Mouse (Mus musculus): ENCODE data around the gene Scn3b.

Scn3b gene

DNA sequence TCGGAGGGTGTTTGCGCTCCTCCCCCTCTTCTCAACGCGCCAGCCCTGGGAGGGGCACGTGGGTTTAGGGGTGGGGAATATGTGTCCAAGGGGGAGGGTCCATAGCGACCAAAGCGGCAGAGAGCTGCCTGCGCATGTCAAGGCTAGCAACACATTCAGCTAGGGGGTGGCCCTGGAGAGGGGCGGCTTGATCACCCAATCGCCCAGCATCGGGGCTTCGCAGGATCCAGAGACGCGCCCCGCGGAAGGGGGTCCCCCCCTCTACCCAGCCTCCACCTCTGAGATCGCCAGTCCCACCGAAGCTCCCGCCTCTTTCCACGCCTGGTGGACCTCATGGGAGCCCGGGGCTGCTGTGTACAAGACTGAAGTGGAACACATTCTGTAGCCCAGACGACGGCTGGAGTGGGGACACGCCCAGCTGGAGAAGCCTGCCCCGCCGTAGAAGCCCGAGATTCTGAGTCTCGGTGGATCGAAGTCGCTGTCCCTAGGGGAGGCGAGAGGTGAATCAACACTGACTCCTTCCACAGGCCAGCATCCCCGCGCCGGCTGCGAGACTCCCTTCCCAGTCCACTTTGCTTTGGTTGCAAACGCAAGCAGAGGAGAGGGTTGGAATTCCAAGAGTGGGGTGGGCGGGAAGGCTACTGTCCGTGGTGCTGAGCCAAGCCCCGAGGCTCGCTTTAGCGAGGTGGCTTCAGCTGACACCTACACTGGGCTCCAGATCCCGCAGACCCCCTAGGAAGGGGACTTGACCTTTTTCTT, at the start of gene Scn3b:
Gene Scn3b, plus strand, starts transcription at position 115 of the 759 bp plus-strand sequence.
- peak; percentile 21 for DNase-seq

DNA sequence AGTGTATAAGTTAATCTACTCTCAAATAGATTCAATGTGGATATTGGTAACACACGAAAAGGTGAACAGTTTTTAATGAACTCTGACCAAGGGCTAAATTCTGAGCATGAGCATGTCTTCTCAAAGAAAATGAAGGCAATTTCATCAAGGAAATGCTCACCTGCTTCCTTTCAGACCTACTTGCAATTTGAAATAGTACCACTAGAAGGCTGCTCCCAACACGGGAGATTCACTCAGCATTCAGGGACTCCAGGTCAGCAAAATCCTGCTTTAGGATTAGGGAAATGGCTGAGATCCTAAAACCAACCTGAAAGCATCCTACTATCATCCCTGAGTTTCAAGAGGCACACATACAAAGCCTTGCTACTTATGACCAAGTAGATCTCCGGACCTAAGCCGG, 44.7 kb upstream of the Scn3b start:
- no peak for DNase-seq

GRCm38 (mm10) chr9:40227874-40228789, 40.9 kb upstream of the Scn3b start:
- peak; percentile 47 for DNase-seq

DNA sequence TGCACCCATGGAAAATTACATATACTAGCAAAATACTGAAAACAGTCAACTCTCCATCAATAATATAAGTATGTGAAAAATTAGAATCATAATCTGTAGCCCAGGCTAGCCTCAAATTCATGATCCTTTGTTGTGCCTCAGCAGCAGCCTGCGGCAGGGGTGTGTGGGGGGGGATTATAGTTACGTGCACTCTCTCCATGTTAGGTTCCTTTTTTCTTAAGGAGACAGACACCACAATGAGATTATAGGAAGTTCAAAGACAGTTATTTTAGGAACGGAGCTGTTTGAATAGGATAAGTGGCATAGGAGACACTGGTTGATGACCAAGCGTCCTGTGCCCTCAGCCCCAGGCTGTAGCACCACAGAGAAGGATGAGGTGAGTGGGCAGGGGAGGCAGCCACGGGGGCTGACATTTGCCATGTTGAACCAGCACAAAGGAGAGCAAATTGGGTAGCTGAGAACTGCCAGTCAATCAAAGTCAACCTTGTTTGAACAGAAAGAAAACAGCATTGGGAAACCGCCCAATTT, 40.1 kb upstream of the Scn3b start:
- DNase-seq: no peak

DNA sequence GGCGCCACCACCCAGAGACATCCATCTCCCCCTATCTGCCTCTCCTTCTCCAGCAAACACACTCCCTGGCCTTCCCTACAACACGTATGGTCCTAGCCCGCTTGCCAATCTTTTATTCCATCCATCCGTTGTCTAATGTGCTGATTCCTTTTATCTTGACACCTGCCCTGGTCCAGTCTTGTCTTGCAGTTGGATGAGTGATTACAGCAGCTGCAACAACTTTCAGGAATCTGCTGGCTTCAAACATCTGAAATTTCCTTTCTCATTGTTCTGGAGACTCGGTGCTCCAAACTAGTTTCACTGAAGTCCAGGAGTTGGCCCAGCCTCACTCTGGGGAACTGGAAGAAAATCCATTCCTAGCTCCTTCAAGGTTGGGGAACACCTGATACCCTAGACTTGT, 39.5 kb upstream of the Scn3b start:
- no peak for DNase-seq

DNA sequence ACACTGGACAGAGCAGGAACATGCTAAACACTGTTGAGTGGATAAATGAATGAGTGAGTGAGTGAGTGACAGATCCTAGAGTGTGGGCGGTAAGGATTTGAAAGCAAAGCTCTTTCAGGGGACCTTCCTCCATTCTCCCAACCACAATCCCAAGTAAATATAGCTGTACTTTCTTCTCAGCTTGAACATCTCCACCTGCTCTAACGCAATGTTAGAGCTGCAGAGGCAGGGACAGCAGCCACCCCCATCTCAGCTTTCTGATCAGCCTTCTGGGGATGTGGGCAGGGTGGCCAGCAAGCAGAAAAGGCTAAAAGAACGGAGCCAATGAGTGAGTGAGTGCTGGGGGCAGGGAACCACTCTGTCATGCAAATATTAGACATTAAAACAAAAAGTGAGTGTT, 38.0 kb upstream of the Scn3b start:
- DNase-seq: no peak

- no peak for DNase-seq
These were observed 34.6 kb upstream of the Scn3b start for GRCm38 (mm10) chr9:40234233-40235072.

- DNase-seq: no peak
These were observed 33.8 kb upstream of the Scn3b start for GRCm38 (mm10) chr9:40235220-40235619.

DNA sequence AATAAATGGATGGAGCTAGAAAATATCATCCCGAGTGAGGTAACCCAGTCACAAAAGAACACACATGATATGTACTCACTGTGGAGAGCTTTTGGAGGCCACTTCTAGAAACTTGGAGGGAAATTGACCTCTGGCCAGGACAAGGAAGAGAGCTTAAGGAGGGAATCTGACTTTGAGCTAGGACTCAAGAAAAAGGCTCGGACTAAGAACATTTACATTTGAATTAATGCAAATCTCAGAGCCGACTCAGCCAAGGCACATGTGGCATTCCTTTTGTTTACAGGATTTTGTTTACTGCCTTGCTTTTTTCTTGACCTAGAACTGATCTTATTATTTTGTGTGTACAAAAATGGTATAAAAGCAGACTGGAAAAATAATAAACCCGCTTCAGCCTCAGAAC, 29.3 kb upstream of the Scn3b start:
- DNase-seq: no peak

GRCm38 (mm10) chr9:40240311-40240710, 28.7 kb upstream of the Scn3b start:
- DNase-seq: no peak

DNA sequence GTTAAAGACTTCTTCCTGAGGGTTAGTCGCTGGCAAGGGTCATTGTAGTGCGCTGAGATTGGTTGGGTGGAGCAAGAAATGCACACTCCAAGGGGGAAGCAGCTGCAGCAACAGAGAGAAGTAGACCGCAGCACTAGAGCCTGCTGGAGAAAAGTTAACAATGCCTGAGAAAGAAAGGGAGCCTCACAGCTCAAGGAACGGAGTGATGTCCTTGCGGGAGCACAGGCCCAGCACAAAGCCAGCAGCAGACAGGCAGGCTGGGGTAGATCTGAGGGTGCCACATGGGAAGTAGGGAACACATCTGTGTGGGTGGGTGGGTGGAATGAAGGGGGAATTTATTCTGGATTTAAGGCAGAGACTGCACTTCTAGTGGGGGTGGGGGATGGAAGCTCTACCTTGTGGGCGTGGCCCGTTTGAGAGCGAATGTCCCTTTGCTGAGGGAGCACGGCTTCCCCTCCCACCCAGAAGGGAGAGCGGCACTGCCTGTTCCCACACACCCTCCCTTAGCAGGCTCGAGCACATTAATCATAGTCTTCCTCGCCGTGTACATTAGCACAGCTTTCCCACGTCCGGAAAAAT, 27.7 kb upstream of the Scn3b start:
- DNase-seq: peak; percentile 36

GRCm38 (mm10) chr9:40241951-40242888, 26.8 kb upstream of the Scn3b start:
- no peak for DNase-seq

- no peak for DNase-seq
These were observed 23.6 kb upstream of the Scn3b start for GRCm38 (mm10) chr9:40245466-40245865.

- no peak for DNase-seq
These were observed 22.9 kb upstream of the Scn3b start for GRCm38 (mm10) chr9:40245974-40246665.

DNA sequence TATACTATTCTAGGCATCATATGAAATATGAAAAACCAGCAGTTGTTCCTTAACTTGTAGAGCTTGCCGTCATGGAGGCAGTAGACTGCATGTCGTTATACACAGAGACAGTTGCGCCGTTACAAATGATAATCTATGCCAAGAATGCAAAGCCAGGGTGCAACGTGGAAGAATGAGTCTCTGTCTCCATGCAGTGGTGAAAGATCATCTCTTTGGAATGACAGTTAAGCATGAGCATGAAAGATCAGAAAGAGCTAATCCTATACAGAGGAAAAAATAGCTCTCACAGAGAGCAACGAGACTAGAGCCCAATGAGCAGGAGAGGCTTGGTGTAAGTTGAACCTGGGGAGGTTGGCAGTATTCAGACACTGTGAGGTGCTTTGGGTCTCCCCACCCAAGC, 22.3 kb upstream of the Scn3b start:
- no peak for DNase-seq

DNA sequence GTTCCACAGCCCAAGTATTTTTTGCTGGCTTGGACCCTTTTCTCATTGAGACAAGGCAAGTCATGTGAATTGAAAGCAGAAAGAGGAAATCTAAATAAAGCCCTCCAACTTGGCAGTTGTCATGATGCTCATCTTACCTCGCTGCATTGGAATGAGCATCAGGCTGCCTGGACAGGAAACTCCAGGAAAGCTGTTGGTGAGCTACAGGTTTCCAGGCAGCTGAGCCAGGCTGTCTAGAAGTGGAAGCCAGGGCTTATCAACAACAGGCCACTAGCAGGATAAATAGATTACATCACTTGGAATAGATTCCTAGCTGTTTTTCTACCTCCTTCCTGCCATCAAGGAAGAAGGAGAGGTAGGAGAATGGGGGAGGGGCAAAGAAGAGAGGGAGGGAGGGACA, 19.9 kb upstream of the Scn3b start:
- no peak for DNase-seq

GRCm38 (mm10) chr9:40252459-40252858, 16.6 kb upstream of the Scn3b start:
- no peak for DNase-seq

- no peak for DNase-seq
These were observed 5.1 kb upstream of the Scn3b start for GRCm38 (mm10) chr9:40263874-40264273.

- no peak for DNase-seq
These were observed 823 bp upstream of the Scn3b start for GRCm38 (mm10) chr9:40268040-40268747.

DNA sequence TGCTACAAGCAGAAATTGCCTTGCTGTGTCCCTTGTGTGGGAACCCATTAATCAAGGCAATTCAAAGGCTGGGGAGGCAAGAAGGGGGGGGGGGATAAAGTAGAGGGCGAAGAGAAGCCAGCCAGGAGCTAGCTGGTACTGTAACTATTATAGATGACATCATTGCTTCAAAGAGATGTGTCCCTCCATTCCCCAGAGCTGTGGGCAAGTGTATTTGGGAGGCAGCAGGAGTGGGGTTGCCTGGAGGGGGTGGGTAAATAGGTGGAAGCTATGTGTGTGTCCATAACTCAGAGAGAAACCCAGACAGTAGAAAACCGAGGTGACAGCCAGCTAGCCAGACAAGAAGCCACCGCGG, 292 bp upstream of the Scn3b start:
- DNase-seq: no peak

Data from liver (tissue).